Mouse (Mus musculus): ENCODE measurements at regions not wholly inside any gene's neighbourhood (a gene's known extent, or its start where the extent isn't known, plus 50 kb on each side); places are given as distances from the start of the nearest gene placed in this dataset.

DNA sequence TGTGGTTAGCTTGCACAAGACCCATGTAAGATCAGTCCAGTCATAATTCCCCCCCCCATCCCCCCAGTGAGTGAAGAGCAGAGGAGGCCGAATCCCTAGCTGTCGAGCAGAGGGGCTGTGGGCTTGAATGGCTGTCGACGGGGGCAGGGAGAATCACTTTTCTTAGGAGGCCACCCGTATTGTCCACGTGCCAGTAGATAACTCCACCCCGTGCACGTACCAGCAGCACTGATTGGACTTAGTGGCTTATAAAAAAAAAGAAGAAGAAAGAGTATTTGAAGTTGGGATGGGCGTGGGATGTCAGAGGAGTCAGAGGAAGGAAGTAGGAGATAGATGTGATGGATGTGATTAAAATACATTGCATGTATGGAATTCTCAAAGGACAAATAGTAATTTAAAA, 272.9 kb downstream of the Lnpk start:
- no peak for TF ChIP-seq MAX (IDR thresholded peaks at IDR 0.05; ENCODE audit: low read length)
- no peak for TF ChIP-seq CTCF (conservative IDR thresholded peaks at IDR 0.05 in 1 of 2, IDR thresholded peaks at IDR 0.05 in 1 of 2; ENCODE audit: low read depth in 2 of 2, low read length in 2 of 2)
- TF ChIP-seq EP300 (IDR thresholded peaks at IDR 0.05; ENCODE audit: low read length): no peak
- TF ChIP-seq MAZ (IDR thresholded peaks at IDR 0.05; ENCODE audit: low read depth, low read length): no peak
- TF ChIP-seq TCF12 (IDR thresholded peaks at IDR 0.05; ENCODE audit: low read depth, low read length): no peak
- TF ChIP-seq MYC (IDR thresholded peaks at IDR 0.05; ENCODE audit: low read depth, low read length): no peak
- TF ChIP-seq ZMIZ1 (IDR thresholded peaks at IDR 0.05; ENCODE audit: low read depth, low read length): no peak
- no peak for TF ChIP-seq POLR2A (IDR thresholded peaks at IDR 0.05; ENCODE audit: low read depth, low read length)
- no peak for TF ChIP-seq TBP (conservative IDR thresholded peaks at IDR 0.05; ENCODE audit: low read depth, low read length)
- no peak for TF ChIP-seq PAX5 (IDR thresholded peaks at IDR 0.05; ENCODE audit: low read length)
- no peak for TF ChIP-seq ELF1 (IDR thresholded peaks at IDR 0.05; ENCODE audit: low read depth, low read length)
- TF ChIP-seq HCFC1 (IDR thresholded peaks at IDR 0.05; ENCODE audit: low read depth, low read length): no peak
